Mouse (Mus musculus): Measurements from ENCODE around the gene Stk11. TPM values are rescaled to one million over a fixed set of nuclear protein-coding genes. Genes with fewer than 3 reads are reported as not detected.

Gene Stk11
- total RNA-seq, 2 experiments from 2014 or later, result 101 to 102 TPM

- no peak for DNase-seq (ENCODE audit: low spot score in 2 of 2)
These were observed 28.1 kb downstream of the Stk11 start for GRCm38 (mm10) chr10:80143664-80144063.

- DNase-seq (ENCODE audit: low spot score in 2 of 2), result no peak
These were observed 28.6 kb downstream of the Stk11 start for GRCm38 (mm10) chr10:80144159-80144558.

- DNase-seq (ENCODE audit: low spot score in 2 of 2), result peak in 1 of 2 experiments; percentile 81
These were observed 29.5 kb downstream of the Stk11 start for GRCm38 (mm10) chr10:80144864-80145838.

GRCm38 (mm10) chr10:80145896-80146295, 30.3 kb downstream of the Stk11 start:
- DNase-seq (ENCODE audit: low spot score in 2 of 2), result no peak

- no peak for DNase-seq (ENCODE audit: low spot score in 2 of 2)
These were observed 31.0 kb downstream of the Stk11 start for GRCm38 (mm10) chr10:80146568-80147011.

- no peak for DNase-seq (ENCODE audit: low spot score in 2 of 2)
These were observed 31.6 kb downstream of the Stk11 start for GRCm38 (mm10) chr10:80147146-80147718.

GRCm38 (mm10) chr10:80147719-80148601, 32.4 kb downstream of the Stk11 start, which contains the start of gene Midn:
Midn (plus strand) TSS chr10:80148272.
- DNase-seq (ENCODE audit: low spot score in 2 of 2), result no peak

GRCm38 (mm10) chr10:80148610-80149290, 33.1 kb downstream of the Stk11 start:
- peak; percentile 91 to 95 for DNase-seq (ENCODE audit: low spot score in 2 of 2)

- peak; percentile 98 to 99 for DNase-seq (ENCODE audit: low spot score in 2 of 2)
These were observed 34.0 kb downstream of the Stk11 start for GRCm38 (mm10) chr10:80149291-80150225.

GRCm38 (mm10) chr10:80150226-80151210, 34.9 kb downstream of the Stk11 start:
- no peak for DNase-seq (ENCODE audit: low spot score in 2 of 2)

- DNase-seq (ENCODE audit: low spot score in 2 of 2), result no peak
These were observed 35.8 kb downstream of the Stk11 start for GRCm38 (mm10) chr10:80151211-80152034.

- no peak for DNase-seq (ENCODE audit: low spot score in 2 of 2)
These were observed 36.7 kb downstream of the Stk11 start for GRCm38 (mm10) chr10:80152071-80152872.

- no peak for DNase-seq (ENCODE audit: low spot score in 2 of 2)
These were observed 37.3 kb downstream of the Stk11 start for GRCm38 (mm10) chr10:80152873-80153260.

GRCm38 (mm10) chr10:80153713-80154112, 38.1 kb downstream of the Stk11 start:
- DNase-seq (ENCODE audit: low spot score in 2 of 2), result no peak

- no peak for DNase-seq (ENCODE audit: low spot score in 2 of 2)
These were observed 38.8 kb downstream of the Stk11 start for GRCm38 (mm10) chr10:80154384-80154783.

GRCm38 (mm10) chr10:80155277-80155676, 39.7 kb downstream of the Stk11 start:
- DNase-seq (ENCODE audit: low spot score in 2 of 2), result no peak
